Comparison of ENCODE assay signal across 8 mouse cellular contexts in genomic region chr5:76904713-76905404, GRCm38 (mm10). TPM values are rescaled to one million over a fixed set of nuclear protein-coding genes. Genes with fewer than 3 reads are reported as not detected.
DNase-seq lines count a peak whose midpoint lies in the region; ATAC-seq and TF ChIP-seq lines count a peak whose summit lies in the region.

No protein-coding gene starts in this region.

- 2% methylated on average over 19 of the region's 19 CpGs for WGBS in liver, adult 2 months
- WGBS in forebrain, embryonic 15.5 days = 1% methylated on average over 19 of the region's 19 CpGs
- WGBS in liver, postnatal 0 days (ENCODE audit: insufficient replicate concordance) = under 1% methylated on average over 19 of the region's 19 CpGs

- peaks cover 8% of the 10 kb centered on the region; the same call in 1 of the 2 replicates for H3K4me1 ChIP-seq in liver, adult 2 months (ENCODE audit: control insufficient read depth, insufficient read depth, low read length)
- H3K4me1 ChIP-seq in forebrain, embryonic 15.5 days = peaks cover 10% of the 10 kb centered on the region
- H3K4me1 ChIP-seq in liver, postnatal 0 days (ENCODE audit: insufficient read depth) = peaks cover 13% of the 10 kb centered on the region

- no peak for TF ChIP-seq EP300 in liver, postnatal 0 days (IDR thresholded peaks at IDR 0.05; ENCODE audit: low read depth)

- no peaks in the 10 kb centered on the region for H3K9me3 ChIP-seq in forebrain, embryonic 15.5 days
- H3K9me3 ChIP-seq in liver, postnatal 0 days (ENCODE audit: low read length) = no peaks in the 10 kb centered on the region

- DNase-seq in liver, adult 2 months (ENCODE audit: extremely low read depth, low read depth, low spot score) = no peak
- no peak for DNase-seq in liver
- DNase-seq in liver, postnatal 0 days = no peak
- DNase-seq in left cerebral cortex, postnatal 4 days = no peak
- DNase-seq in left cerebral cortex, postnatal 36 days (ENCODE audit: low spot score in 2 of 2) = no peak

- H3K4me3 ChIP-seq in liver, adult 2 months (ENCODE audit: insufficient read depth, low read depth, low read length) = peak overlapping the region; percentile 74
- H3K4me3 ChIP-seq in forebrain, embryonic 15.5 days = peak overlapping the region; percentile 75
- H3K4me3 ChIP-seq in liver, postnatal 0 days (ENCODE audit: low read depth, low read length) = peak overlapping the region; percentile 58

- ATAC-seq in activated CD4-positive, CD25-positive, alpha-beta regulatory T cell, adult 4 months = peak; percentile 29
- peak; percentile 66 for ATAC-seq in forebrain, embryonic 15.5 days (replicated peaks)
- peak; percentile 26; the same call in 1 of the 2 replicates for ATAC-seq in liver, postnatal 0 days
- ATAC-seq in megakaryocyte-erythroid progenitor cell, adult 5-6 weeks (replicated peaks; ENCODE audit: low FRiP score, low TSS enrichment, poor library complexity, severe bottlenecking) = no peak

- intact Hi-C loops in left cerebral cortex, postnatal 4 days (cut with DNase I) = no loop called here
- intact Hi-C loops in left cerebral cortex, postnatal 36 days (cut with DNase I) = loop anchor here (1.0 kb wide), 1 partner anchor 46 kb away; the partner anchor contains the start of genes Paics and Ppat

- H3K4me2 ChIP-seq in forebrain, embryonic 15.5 days (replicated peaks) = peak overlapping the region; percentile 68
- peak overlapping the region; percentile 72 for H3K4me2 ChIP-seq in liver, postnatal 0 days (ENCODE audit: low read depth, low read length)

- peak overlapping the region; percentile 78 for H3K9ac ChIP-seq in liver, adult 2 months (ENCODE audit: low read depth, low read length)
- H3K9ac ChIP-seq in forebrain, embryonic 15.5 days (replicated peaks) = peak overlapping the region; percentile 88
- peak overlapping the region; percentile 79 for H3K9ac ChIP-seq in liver, postnatal 0 days (replicated peaks)

- TF ChIP-seq CTCF in liver, adult 2 months (IDR thresholded peaks at IDR 0.05; ENCODE audit: low read depth, low read length) = no peak
- TF ChIP-seq CTCF in liver, postnatal 0 days (IDR thresholded peaks at IDR 0.05; ENCODE audit: low read depth) = no peak

- peak overlapping the region; percentile 47; the same call in 1 of the 2 replicates for H3K27ac ChIP-seq in liver, adult 2 months (replicated peaks; ENCODE audit: insufficient read depth, low read depth, low read length)
- H3K27ac ChIP-seq in forebrain, embryonic 15.5 days (replicated peaks) = peak overlapping the region; percentile 88
- H3K27ac ChIP-seq in liver, postnatal 0 days (ENCODE audit: low read depth) = peak overlapping the region; percentile 84

- peaks cover 10% of the 10 kb centered on the region for H3K36me3 ChIP-seq in liver, adult 2 months (ENCODE audit: control insufficient read depth, insufficient read depth, low read length)
- H3K36me3 ChIP-seq in forebrain, embryonic 15.5 days = no peaks in the 10 kb centered on the region
- no peaks in the 10 kb centered on the region for H3K36me3 ChIP-seq in liver, postnatal 0 days (replicated peaks; ENCODE audit: insufficient read depth, low read length)

- no peak for TF ChIP-seq POLR2A in liver, adult 2 months (IDR thresholded peaks at IDR 0.05; ENCODE audit: extremely low read depth, insufficient read depth, low read length)

- no peaks in the 10 kb centered on the region for H3K79me2 ChIP-seq in liver, adult 2 months (ENCODE audit: control insufficient read depth, insufficient read depth, low read length)

- no peaks in the 10 kb centered on the region for H3K27me3 ChIP-seq in liver, adult 2 months (ENCODE audit: control insufficient read depth, insufficient read depth, low read length)
- H3K27me3 ChIP-seq in forebrain, embryonic 15.5 days = no peaks in the 10 kb centered on the region
- H3K27me3 ChIP-seq in liver, postnatal 0 days (ENCODE audit: insufficient read depth, low read length) = no peaks in the 10 kb centered on the region

RNA-seq across cellular contexts. Expression of gene Aasdh, which starts 0.5 kb away (rescaled TPM):
- 9.3 and 14.3 TPM in 2 replicates for total RNA-seq in liver, adult 2 months (2014; rRNA removed)
- polyA plus RNA-seq in liver, adult 2 months (2012; rRNA removed) = 7.8 and 9.7 TPM in 2 replicates
- 10 to 100 TPM in 1 of 2 experiments, 1 to 10 TPM in 1; 9.3 to 16.3 TPM for polyA plus RNA-seq in activated CD4-positive, CD25-positive, alpha-beta regulatory T cell, adult 4 months (2017; shearing (Covaris generic))
- polyA plus RNA-seq in forebrain, embryonic 15.5 days (2015; fragmentation: Nextera tagmentation; extraction: Ambion mirVana) = 25.6 and 27.5 TPM in 2 replicates
- polyA plus RNA-seq in liver, postnatal 0 days (2015; fragmentation: Nextera tagmentation; extraction: Ambion mirVana) = 5.1 and 5.3 TPM in 2 replicates
- 10 to 100 TPM; 25.5 to 27.0 TPM for total RNA-seq in left cerebral cortex, postnatal 4 days (2021)
- 41.1 and 55.8 TPM in 2 replicates for total RNA-seq in megakaryocyte-erythroid progenitor cell, adult 5-6 weeks (2014; fragmentation: Nextera tagmentation)
- 21.4 and 41.4 TPM in 2 replicates for total RNA-seq in megakaryocyte-erythroid progenitor cell, adult 5-6 weeks (2017)
- 10 to 100 TPM; 22.8 to 25.0 TPM for total RNA-seq in left cerebral cortex, postnatal 36 days (2021)

RNA-seq across cellular contexts. Expression of gene Paics, which starts 46.2 kb away (rescaled TPM):
- 303 and 359 TPM in 2 replicates for total RNA-seq in liver, adult 2 months (2014; rRNA removed)
- 165 and 187 TPM in 2 replicates for polyA plus RNA-seq in liver, adult 2 months (2012; rRNA removed)
- 100 to 1,000 TPM; 185 to 199 TPM for polyA plus RNA-seq in activated CD4-positive, CD25-positive, alpha-beta regulatory T cell, adult 4 months (2017; shearing (Covaris generic))
- 220 and 224 TPM in 2 replicates for polyA plus RNA-seq in forebrain, embryonic 15.5 days (2015; fragmentation: Nextera tagmentation; extraction: Ambion mirVana)
- polyA plus RNA-seq in liver, postnatal 0 days (2015; fragmentation: Nextera tagmentation; extraction: Ambion mirVana) = 95.3 and 111 TPM in 2 replicates
- 100 to 1,000 TPM; 109 to 118 TPM for total RNA-seq in left cerebral cortex, postnatal 4 days (2021)
- 238 and 301 TPM in 2 replicates for total RNA-seq in megakaryocyte-erythroid progenitor cell, adult 5-6 weeks (2014; fragmentation: Nextera tagmentation)
- total RNA-seq in megakaryocyte-erythroid progenitor cell, adult 5-6 weeks (2017) = 403 and 467 TPM in 2 replicates
- total RNA-seq in left cerebral cortex, postnatal 36 days (2021) = 10 to 100 TPM; 87.8 to 95.7 TPM

RNA-seq across cellular contexts. Expression of gene Ppat, which starts 46.5 kb away (rescaled TPM):
- 22.8 and 30.3 TPM in 2 replicates for total RNA-seq in liver, adult 2 months (2014; rRNA removed)
- polyA plus RNA-seq in liver, adult 2 months (2012; rRNA removed) = 5.3 and 6.4 TPM in 2 replicates
- polyA plus RNA-seq in activated CD4-positive, CD25-positive, alpha-beta regulatory T cell, adult 4 months (2017; shearing (Covaris generic)) = 10 to 100 TPM; 27.9 to 35.6 TPM
- polyA plus RNA-seq in forebrain, embryonic 15.5 days (2015; fragmentation: Nextera tagmentation; extraction: Ambion mirVana) = 14.6 and 16.5 TPM in 2 replicates
- polyA plus RNA-seq in liver, postnatal 0 days (2015; fragmentation: Nextera tagmentation; extraction: Ambion mirVana) = 14.9 and 17.6 TPM in 2 replicates
- total RNA-seq in left cerebral cortex, postnatal 4 days (2021) = 10 to 100 TPM; 19.8 to 22.0 TPM
- total RNA-seq in megakaryocyte-erythroid progenitor cell, adult 5-6 weeks (2014; fragmentation: Nextera tagmentation) = 63.2 and 82.8 TPM in 2 replicates
- total RNA-seq in megakaryocyte-erythroid progenitor cell, adult 5-6 weeks (2017) = 121 and 133 TPM in 2 replicates
- 10 to 100 TPM; 17.3 to 18.7 TPM for total RNA-seq in left cerebral cortex, postnatal 36 days (2021)
